Mouse (Mus musculus): ENCODE results near the gene Car15. TPM values are rescaled to one million over a fixed set of nuclear protein-coding genes. Genes with fewer than 3 reads are reported as not detected.

Gene Car15
- polyA plus RNA-seq, 1 experiment from 2014 or later: 2.3 TPM

DNA sequence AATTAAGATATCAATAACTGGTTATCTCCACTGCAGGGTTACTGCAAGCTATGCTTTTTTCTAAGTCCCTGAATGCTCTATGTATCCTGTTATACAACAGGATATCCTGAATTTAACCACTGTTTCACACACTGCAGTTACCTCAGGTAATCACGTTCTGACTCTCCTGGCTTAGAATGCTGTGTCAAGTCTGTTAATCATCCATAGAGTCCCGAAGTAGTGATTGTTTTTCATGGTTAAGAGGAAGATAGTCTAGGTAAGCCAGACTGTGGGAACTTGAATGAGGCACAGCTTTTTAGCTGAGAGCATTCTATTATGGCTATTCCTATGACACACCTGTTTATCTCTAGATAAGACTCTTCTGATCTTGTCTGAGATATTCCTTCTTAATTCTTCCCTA is 27.1 kb upstream of the Car15 start:
- DNase-seq (ENCODE audit: low spot score, missing footprints): no peak
- no peaks in the 10 kb centered on the region for H3K27me3 ChIP-seq (ENCODE audit: control insufficient read depth, insufficient read depth, low read length)
- ATAC-seq (ENCODE audit: low FRiP score): no peak
- WGBS: 91% methylated on average over 2 of the region's 2 CpGs
- no peak overlapping the region for H3K27ac ChIP-seq (ENCODE audit: low read depth, low read length)
- H3K9ac ChIP-seq (ENCODE audit: low read length): no peak overlapping the region
- peaks cover 3% of the 10 kb centered on the region; the same call in 1 of the 2 replicates for H3K36me3 ChIP-seq (ENCODE audit: control insufficient read depth, insufficient read depth, low read length)
- H3K4me1 ChIP-seq (ENCODE audit: control insufficient read depth, insufficient read depth, low read length): peaks cover 4% of the 10 kb centered on the region; the same call in 1 of the 2 replicates
- H3K4me3 ChIP-seq (ENCODE audit: low read depth, low read length): no peak overlapping the region
- no peak overlapping the region for H3K4me2 ChIP-seq
- H3K9me3 ChIP-seq (ENCODE audit: control insufficient read depth, low read length): no peaks in the 10 kb centered on the region

DNA sequence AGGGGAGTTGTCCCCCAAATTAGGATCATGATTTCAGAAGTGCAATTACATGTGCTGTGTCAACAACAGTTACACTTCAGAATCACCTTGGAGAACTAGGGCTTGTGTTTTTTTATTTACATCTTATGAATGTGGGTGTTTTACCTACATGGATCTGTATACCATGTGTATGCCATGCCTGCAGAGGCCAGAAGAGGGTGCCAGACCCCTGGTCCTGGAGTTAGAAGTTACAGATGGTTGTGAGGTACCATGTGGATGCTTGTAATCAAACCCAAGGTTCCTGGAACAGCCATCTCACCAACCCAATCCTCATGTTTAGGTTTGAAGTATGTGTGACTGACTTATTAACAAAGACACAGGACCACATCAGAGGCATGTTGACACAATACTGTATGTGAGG is 20.4 kb upstream of the Car15 start:
- H3K27me3 ChIP-seq (ENCODE audit: control insufficient read depth, insufficient read depth, low read length): no peaks in the 10 kb centered on the region
- H3K27ac ChIP-seq (ENCODE audit: low read depth, low read length): no peak overlapping the region
- ATAC-seq (ENCODE audit: low FRiP score) (no peak), DNase-seq (ENCODE audit: low spot score, missing footprints) (no peak)
- H3K9ac ChIP-seq (ENCODE audit: low read length): no peak overlapping the region
- peaks cover 24% of the 10 kb centered on the region for H3K36me3 ChIP-seq (ENCODE audit: control insufficient read depth, insufficient read depth, low read length)
- H3K9me3 ChIP-seq (ENCODE audit: control insufficient read depth, low read length): no peaks in the 10 kb centered on the region
- H3K4me3 ChIP-seq (ENCODE audit: low read depth, low read length): no peak overlapping the region
- H3K4me2 ChIP-seq: no peak overlapping the region
- peaks cover 4% of the 10 kb centered on the region; the same call in 1 of the 2 replicates for H3K4me1 ChIP-seq (ENCODE audit: control insufficient read depth, insufficient read depth, low read length)

GRCm38 (mm10) chr16:17857157-17857556 is 19.0 kb upstream of the Car15 start:
- H3K36me3 ChIP-seq (ENCODE audit: control insufficient read depth, insufficient read depth, low read length): peaks cover 27% of the 10 kb centered on the region
- no peak for ATAC-seq (ENCODE audit: low FRiP score)
- WGBS: 90% methylated on average over 7 of the region's 7 CpGs

GRCm38 (mm10) chr16:17853263-17853662 is 15.1 kb upstream of the Car15 start:
- no peak overlapping the region for H3K9ac ChIP-seq (ENCODE audit: low read length)
- no peaks in the 10 kb centered on the region for H3K4me1 ChIP-seq (ENCODE audit: control insufficient read depth, insufficient read depth, low read length)
- no peaks in the 10 kb centered on the region for H3K9me3 ChIP-seq (ENCODE audit: control insufficient read depth, low read length)
- peaks cover 33% of the 10 kb centered on the region for H3K36me3 ChIP-seq (ENCODE audit: control insufficient read depth, insufficient read depth, low read length)
- H3K27ac ChIP-seq (ENCODE audit: low read depth, low read length): no peak overlapping the region
- no peaks in the 10 kb centered on the region for H3K27me3 ChIP-seq (ENCODE audit: control insufficient read depth, insufficient read depth, low read length)
- no peak overlapping the region for H3K4me3 ChIP-seq (ENCODE audit: low read depth, low read length)
- no peak for ATAC-seq (ENCODE audit: low FRiP score)
- DNase-seq (ENCODE audit: low spot score, missing footprints): no peak
- no peak overlapping the region for H3K4me2 ChIP-seq
- 92% methylated on average over 2 of the region's 2 CpGs for WGBS

More at GRCm38 (mm10) chr16:17857157-17857556, 19.0 kb upstream of the Car15 start:
- Histone ChIP-seq H3K9me3 (ENCODE audit: control insufficient read depth, low read length) (no peaks in the 10 kb centered on the region), H3K27me3 (ENCODE audit: control insufficient read depth, insufficient read depth, low read length) (no peaks in the 10 kb centered on the region), H3K4me2 (no peak overlapping the region), H3K4me3 (ENCODE audit: low read depth, low read length) (no peak overlapping the region), H3K9ac (ENCODE audit: low read length) (no peak overlapping the region), H3K27ac (ENCODE audit: low read depth, low read length) (no peak overlapping the region), H3K4me1 (ENCODE audit: control insufficient read depth, insufficient read depth, low read length) (peaks cover under 1% of the 10 kb centered on the region; the same call in 1 of the 2 replicates)
- no peak for DNase-seq (ENCODE audit: low spot score, missing footprints)

DNA sequence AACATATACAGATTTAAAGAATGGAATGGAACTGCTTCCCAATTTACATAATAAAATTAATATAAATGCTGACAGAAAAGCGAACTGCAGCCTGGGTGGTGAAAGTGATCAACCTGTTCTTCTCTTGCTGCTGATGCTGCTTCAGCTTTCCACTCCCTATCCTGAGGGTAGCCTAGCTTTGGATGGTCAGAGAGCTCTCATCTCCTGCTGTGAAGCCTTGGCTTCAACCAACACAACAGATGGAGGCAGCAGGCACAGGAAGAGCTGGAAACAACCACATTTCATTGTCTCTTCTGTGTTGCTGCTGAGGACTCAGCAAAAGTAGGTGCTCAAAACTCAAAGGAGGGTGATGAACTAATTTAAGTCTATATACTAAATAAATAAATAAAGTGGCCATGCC is 13.7 kb upstream of the Car15 start:
- no peaks in the 10 kb centered on the region for H3K9me3 ChIP-seq (ENCODE audit: control insufficient read depth, low read length)
- no peaks in the 10 kb centered on the region for H3K27me3 ChIP-seq (ENCODE audit: control insufficient read depth, insufficient read depth, low read length)
- H3K4me3 ChIP-seq (ENCODE audit: low read depth, low read length): no peak overlapping the region
- no peak overlapping the region for H3K27ac ChIP-seq (ENCODE audit: low read depth, low read length)
- no peak overlapping the region for H3K4me2 ChIP-seq
- no peaks in the 10 kb centered on the region for H3K4me1 ChIP-seq (ENCODE audit: control insufficient read depth, insufficient read depth, low read length)
- DNase-seq (ENCODE audit: low spot score, missing footprints): no peak
- no peak for ATAC-seq (ENCODE audit: low FRiP score)
- 95% methylated on average over 1 of the region's 1 CpGs for WGBS
- peaks cover 22% of the 10 kb centered on the region for H3K36me3 ChIP-seq (ENCODE audit: control insufficient read depth, insufficient read depth, low read length)
- H3K9ac ChIP-seq (ENCODE audit: low read length): no peak overlapping the region

- ATAC-seq (ENCODE audit: low FRiP score): no peak
- H3K9ac ChIP-seq (ENCODE audit: low read length): no peak overlapping the region
- H3K27me3 ChIP-seq (ENCODE audit: control insufficient read depth, insufficient read depth, low read length): no peaks in the 10 kb centered on the region
- H3K36me3 ChIP-seq (ENCODE audit: control insufficient read depth, insufficient read depth, low read length): peaks cover 20% of the 10 kb centered on the region
- H3K27ac ChIP-seq (ENCODE audit: low read depth, low read length): no peak overlapping the region
- H3K9me3 ChIP-seq (ENCODE audit: control insufficient read depth, low read length): no peaks in the 10 kb centered on the region
- H3K4me3 ChIP-seq (ENCODE audit: low read depth, low read length): no peak overlapping the region
- 96% methylated on average over 5 of the region's 5 CpGs for WGBS
- no peak overlapping the region for H3K4me2 ChIP-seq
- H3K4me1 ChIP-seq (ENCODE audit: control insufficient read depth, insufficient read depth, low read length): no peaks in the 10 kb centered on the region
- peak; percentile 77 for DNase-seq (ENCODE audit: low spot score, missing footprints)
Observed at GRCm38 (mm10) chr16:17851331-17851730, 13.2 kb upstream of the Car15 start.

- WGBS: 89% methylated on average over 6 of the region's 6 CpGs
- ATAC-seq (ENCODE audit: low FRiP score): no peak
Observed at GRCm38 (mm10) chr16:17849486-17849885, 11.3 kb upstream of the Car15 start.

GRCm38 (mm10) chr16:17848928-17849327 is 10.8 kb upstream of the Car15 start:
- DNase-seq (ENCODE audit: low spot score, missing footprints) (peak; percentile 93), ATAC-seq (ENCODE audit: low FRiP score) (no peak)
- WGBS: 28% methylated on average over 1 of the region's 1 CpGs
- Histone ChIP-seq H3K4me2 (no peak overlapping the region), H3K4me3 (ENCODE audit: low read depth, low read length) (no peak overlapping the region), H3K27me3 (ENCODE audit: control insufficient read depth, insufficient read depth, low read length) (no peaks in the 10 kb centered on the region), H3K9me3 (ENCODE audit: control insufficient read depth, low read length) (no peaks in the 10 kb centered on the region), H3K9ac (ENCODE audit: low read length) (no peak overlapping the region), H3K4me1 (ENCODE audit: control insufficient read depth, insufficient read depth, low read length) (no peaks in the 10 kb centered on the region), H3K27ac (ENCODE audit: low read depth, low read length) (no peak overlapping the region), H3K36me3 (ENCODE audit: control insufficient read depth, insufficient read depth, low read length) (peaks cover 28% of the 10 kb centered on the region)

More at GRCm38 (mm10) chr16:17849486-17849885, 11.3 kb upstream of the Car15 start:
- Histone ChIP-seq H3K27me3 (ENCODE audit: control insufficient read depth, insufficient read depth, low read length) (no peaks in the 10 kb centered on the region), H3K4me3 (ENCODE audit: low read depth, low read length) (no peak overlapping the region), H3K4me2 (no peak overlapping the region), H3K4me1 (ENCODE audit: control insufficient read depth, insufficient read depth, low read length) (no peaks in the 10 kb centered on the region), H3K27ac (ENCODE audit: low read depth, low read length) (no peak overlapping the region), H3K9me3 (ENCODE audit: control insufficient read depth, low read length) (no peaks in the 10 kb centered on the region), H3K36me3 (ENCODE audit: control insufficient read depth, insufficient read depth, low read length) (peaks cover 23% of the 10 kb centered on the region), H3K9ac (ENCODE audit: low read length) (no peak overlapping the region)
- no peak for DNase-seq (ENCODE audit: low spot score, missing footprints)

- Histone ChIP-seq H3K9me3 (ENCODE audit: control insufficient read depth, low read length) (no peaks in the 10 kb centered on the region), H3K4me3 (ENCODE audit: low read depth, low read length) (no peak overlapping the region), H3K4me1 (ENCODE audit: control insufficient read depth, insufficient read depth, low read length) (no peaks in the 10 kb centered on the region), H3K4me2 (no peak overlapping the region), H3K27ac (ENCODE audit: low read depth, low read length) (no peak overlapping the region), H3K36me3 (ENCODE audit: control insufficient read depth, insufficient read depth, low read length) (peaks cover 28% of the 10 kb centered on the region), H3K27me3 (ENCODE audit: control insufficient read depth, insufficient read depth, low read length) (no peaks in the 10 kb centered on the region), H3K9ac (ENCODE audit: low read length) (no peak overlapping the region)
- DNase-seq (ENCODE audit: low spot score, missing footprints) (no peak), ATAC-seq (ENCODE audit: low FRiP score) (no peak)
- 95% methylated on average over 6 of the region's 6 CpGs for WGBS
Observed at GRCm38 (mm10) chr16:17848431-17848830, 10.3 kb upstream of the Car15 start.

All from midbrain, embryonic 11.5 days (tissue).